Mouse (Mus musculus) midbrain, embryonic 11.5 days (tissue): ENCODE data around the gene Larp1. TPM values are rescaled to one million over a fixed set of nuclear protein-coding genes. Genes with fewer than 3 reads are reported as not detected.
A peak's percentile ranks its signal among the peaks of the same experiment; 100 is the strongest.
"Not testable (repeated sequence)": the region's sequence is repeated elsewhere in the genome, so short reads cannot be mapped to it uniquely, and the experiment has no call there.

ENCODE experiments used
- ATAC-seq: fragments of 200-750 bp; cut with Nextera tagmentation; 2 replicates; pipeline ENCODE4 v1.8.0; 2017; ENCODE audit warnings: moderate TSS enrichment, moderate library complexity; ENCODE audit not compliant: low FRiP score
- DNase-seq: peaks from one replicate; pipeline ENCODE4 v3.0.0; 2015; ENCODE audit warnings: low spot score; ENCODE audit errors: missing footprints
- H3K27ac ChIP-seq: fragments of 300-500 bp; sonication (generic); 2 replicates; pipeline ENCODE4 v1.5.1; 2014; ENCODE audit warnings: low read depth, low read length
- H3K27me3 ChIP-seq: fragments of 300-500 bp; sonication (generic); 2 replicates; pipeline ENCODE4 v1.6.1; 2014; ENCODE audit warnings: mild to moderate bottlenecking, low read length, moderate library complexity, mixed read lengths; ENCODE audit not compliant: control insufficient read depth, insufficient read depth
- H3K36me3 ChIP-seq: fragments of 300-500 bp; sonication (generic); 2 replicates; pipeline ENCODE4 v1.6.1; 2014; ENCODE audit warnings: mild to moderate bottlenecking, low read length, moderate library complexity, mixed read lengths; ENCODE audit not compliant: control insufficient read depth, insufficient read depth
- H3K4me1 ChIP-seq: fragments of 300-500 bp; sonication (generic); 2 replicates; pipeline ENCODE4 v1.6.1; 2014; ENCODE audit warnings: low read length; ENCODE audit not compliant: control insufficient read depth, insufficient read depth
- H3K4me2 ChIP-seq: fragments of 300-500 bp; sonication (generic); 2 replicates; pipeline ENCODE4 v1.6.1; 2014; ENCODE audit warnings: mild to moderate bottlenecking, moderate library complexity
- H3K4me3 ChIP-seq: fragments of 300-500 bp; sonication (generic); 2 replicates; pipeline ENCODE4 v1.5.1; 2014; ENCODE audit warnings: low read depth, low read length
- H3K9ac ChIP-seq: fragments of 300-500 bp; sonication (generic); 2 replicates; pipeline ENCODE4 v1.6.1; 2014; ENCODE audit warnings: low read length
- H3K9me3 ChIP-seq: fragments of 300-500 bp; sonication (generic); 2 replicates; pipeline ENCODE4 v1.6.1; 2016; ENCODE audit warnings: low read length; ENCODE audit not compliant: control insufficient read depth
- WGBS: fragments of 180-500 bp; shearing (Covaris S2); extraction: QIAGEN DNeasy Blood & Tissue Kit; methylation state at CpG from one replicate; pipeline ENCODE4 v1.1.7; 2014; 5-methylcytosine and 5-hydroxymethylcytosine counted together
- polyA plus RNA-seq: library from polyadenylated mRNA; unstranded; fragments of >200 nt; fragmentation: Nextera tagmentation; extraction: Ambion mirVana; gene quantifications from 2 replicates; pipeline ENCODE4 v1.2.1, GENCODE M21; 2014

The Larp1 gene
- polyA plus RNA-seq, 1 experiment from 2014 or later, result 14.0 TPM

GRCm38 (mm10) chr11:58028981-58029380, 20.1 kb downstream of the Larp1 start:
- Histone ChIP-seq H3K4me3 (no peak overlapping the region), H3K9me3 (no peaks in the 10 kb centered on the region), H3K27me3 (no peaks in the 10 kb centered on the region), H3K4me2 (no peak overlapping the region), H3K9ac (no peak overlapping the region), H3K36me3 (no peaks in the 10 kb centered on the region), H3K27ac (no peak overlapping the region), H3K4me1 (no peaks in the 10 kb centered on the region)
- WGBS, result 94% methylated on average over 1 of the region's 1 CpGs
- peak; percentile 14 for DNase-seq
- ATAC-seq, result no peak

GRCm38 (mm10) chr11:58029869-58030268, 21.0 kb downstream of the Larp1 start:
- H3K9me3 ChIP-seq, result no peaks in the 10 kb centered on the region
- H3K4me2 ChIP-seq, result no peak overlapping the region
- ATAC-seq (no peak), DNase-seq (no peak)
- H3K4me1 ChIP-seq, result no peaks in the 10 kb centered on the region
- WGBS, result 86% methylated on average over 2 of the region's 2 CpGs
- H3K9ac ChIP-seq, result no peak overlapping the region
- H3K4me3 ChIP-seq, result no peak overlapping the region
- H3K27me3 ChIP-seq, result no peaks in the 10 kb centered on the region
- no peak overlapping the region for H3K27ac ChIP-seq
- no peaks in the 10 kb centered on the region for H3K36me3 ChIP-seq

GRCm38 (mm10) chr11:58031176-58031575, 22.3 kb downstream of the Larp1 start:
- no peak overlapping the region; the same call in 1 of the 2 replicates for H3K27ac ChIP-seq
- no peak for ATAC-seq
- 81% methylated on average over 6 of the region's 6 CpGs for WGBS
- H3K36me3 ChIP-seq, result no peaks in the 10 kb centered on the region
- H3K4me1 ChIP-seq, result no peaks in the 10 kb centered on the region
- no peak overlapping the region for H3K4me2 ChIP-seq
- H3K27me3 ChIP-seq, result no peaks in the 10 kb centered on the region
- no peak overlapping the region for H3K4me3 ChIP-seq
- peak; percentile 47 for DNase-seq
- H3K9me3 ChIP-seq, result no peaks in the 10 kb centered on the region
- no peak overlapping the region for H3K9ac ChIP-seq

GRCm38 (mm10) chr11:58033635-58034034, 24.8 kb downstream of the Larp1 start:
- Histone ChIP-seq H3K36me3 (no peaks in the 10 kb centered on the region), H3K9me3 (no peaks in the 10 kb centered on the region), H3K27me3 (no peaks in the 10 kb centered on the region), H3K9ac (no peak overlapping the region), H3K4me2 (no peak overlapping the region), H3K4me1 (no peaks in the 10 kb centered on the region; the same call in 1 of the 2 replicates), H3K4me3 (no peak overlapping the region), H3K27ac (no peak overlapping the region)
- no peak for ATAC-seq
- DNase-seq, result no peak
- 82% methylated on average over 3 of the region's 3 CpGs for WGBS

- DNase-seq, result no peak
- 81% methylated on average over 1 of the region's 1 CpGs for WGBS
- peaks cover 8% of the 10 kb centered on the region; the same call in 1 of the 2 replicates for H3K36me3 ChIP-seq
These were observed 30.2 kb downstream of the Larp1 start for GRCm38 (mm10) chr11:58039027-58039426.

GRCm38 (mm10) chr11:58042861-58043431, 34.1 kb downstream of the Larp1 start:
- Histone ChIP-seq H3K9me3 (no peaks in the 10 kb centered on the region), H3K4me3 (no peak overlapping the region), H3K4me1 (no peaks in the 10 kb centered on the region), H3K36me3 (peaks cover 11% of the 10 kb centered on the region; the same call in 1 of the 2 replicates), H3K9ac (no peak overlapping the region), H3K27me3 (no peaks in the 10 kb centered on the region), H3K4me2 (no peak overlapping the region), H3K27ac (no peak overlapping the region)
- DNase-seq, result peak; percentile 72
- ATAC-seq, result no peak
- WGBS, result 97% methylated on average over 5 of the region's 5 CpGs

More at GRCm38 (mm10) chr11:58039027-58039426, 30.2 kb downstream of the Larp1 start:
- no peaks in the 10 kb centered on the region for H3K9me3 ChIP-seq
- no peak overlapping the region for H3K27ac ChIP-seq
- H3K9ac ChIP-seq, result no peak overlapping the region
- H3K4me2 ChIP-seq, result no peak overlapping the region
- H3K27me3 ChIP-seq, result no peaks in the 10 kb centered on the region
- no peaks in the 10 kb centered on the region; the same call in 1 of the 2 replicates for H3K4me1 ChIP-seq
- H3K4me3 ChIP-seq, result no peak overlapping the region
- ATAC-seq, result no peak

- Histone ChIP-seq H3K4me1 (no peaks in the 10 kb centered on the region), H3K27me3 (no peaks in the 10 kb centered on the region), H3K27ac (no peak overlapping the region), H3K4me3 (no peak overlapping the region), H3K9me3 (no peaks in the 10 kb centered on the region), H3K9ac (no peak overlapping the region), H3K36me3 (peaks cover 18% of the 10 kb centered on the region; the same call in 1 of the 2 replicates), H3K4me2 (no peak overlapping the region)
- no peak for ATAC-seq
- no peak for DNase-seq
- WGBS, result 84% methylated on average over 4 of the region's 4 CpGs
These were observed 37.6 kb downstream of the Larp1 start for GRCm38 (mm10) chr11:58046438-58046837.

- peaks cover 24% of the 10 kb centered on the region for H3K36me3 ChIP-seq
- no peak overlapping the region for H3K27ac ChIP-seq
- H3K9me3 ChIP-seq, result no peaks in the 10 kb centered on the region
- H3K4me2 ChIP-seq, result no peak overlapping the region
- 61% methylated on average over 6 of the region's 6 CpGs for WGBS
- H3K4me1 ChIP-seq, result no peaks in the 10 kb centered on the region
- ATAC-seq (no peak), DNase-seq (no peak)
- H3K27me3 ChIP-seq, result no peaks in the 10 kb centered on the region
- no peak overlapping the region for H3K9ac ChIP-seq
- H3K4me3 ChIP-seq, result no peak overlapping the region
These were observed 48.6 kb downstream of the Larp1 start for GRCm38 (mm10) chr11:58057455-58057854.

- not testable (repeated sequence) for H3K4me1 ChIP-seq, H3K4me3 ChIP-seq
- peaks cover 19% of the 10 kb centered on the region for H3K36me3 ChIP-seq
These were observed 50.9 kb downstream of the Larp1 start for GRCm38 (mm10) chr11:58059752-58060151.

More at GRCm38 (mm10) chr11:58059752-58060151, 50.9 kb downstream of the Larp1 start:
- H3K9ac ChIP-seq, H3K4me2 ChIP-seq, ATAC-seq, H3K9me3 ChIP-seq, H3K27ac ChIP-seq, H3K27me3 ChIP-seq, DNase-seq: not testable (repeated sequence)
- 93% methylated on average over 7 of the region's 7 CpGs for WGBS
